Mouse (Mus musculus): ENCODE data around the gene Ripk3. TPM values are rescaled to one million over a fixed set of nuclear protein-coding genes. Genes with fewer than 3 reads are reported as not detected.

The Ripk3 gene
- total RNA-seq (2021) = 1 to 10 TPM; 1.1 to 1.9 TPM

DNA sequence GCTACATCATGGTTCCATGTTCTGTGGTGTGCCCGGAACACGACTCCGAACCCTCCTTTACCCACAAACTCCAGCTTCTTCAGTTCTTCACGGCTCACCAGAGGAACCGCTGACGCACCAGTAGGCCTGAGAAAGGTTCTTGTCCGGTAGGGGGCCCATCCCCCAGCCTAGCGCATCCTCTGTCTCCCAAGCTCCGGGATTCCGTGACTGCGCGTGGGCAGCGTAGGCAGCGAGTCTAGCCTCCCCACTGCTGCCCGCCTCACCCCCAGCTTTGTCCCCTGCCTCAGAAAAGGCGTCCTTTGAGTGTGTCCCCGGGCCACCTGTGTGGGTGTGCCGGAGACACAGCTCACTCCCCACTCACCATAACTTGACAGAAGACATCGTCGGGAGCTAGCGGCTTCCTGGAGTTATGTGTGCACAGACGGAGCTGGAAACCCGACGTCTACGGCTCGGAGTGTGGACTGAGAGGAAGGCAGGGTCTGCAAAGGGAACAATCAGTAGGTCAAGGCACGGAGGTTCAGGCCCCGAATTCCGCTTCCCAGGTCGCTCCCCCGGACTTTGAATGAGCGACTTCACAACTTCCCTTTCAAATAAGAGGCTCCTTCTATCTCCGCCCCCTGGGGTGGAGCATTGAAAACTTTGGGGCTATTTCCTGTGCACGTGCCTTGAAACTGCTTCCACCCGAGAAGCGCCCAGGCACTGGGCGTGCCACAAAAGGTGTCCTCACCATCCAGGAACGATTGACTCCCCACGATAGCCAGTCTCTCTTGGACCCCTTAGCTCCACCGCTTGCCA is at the start of gene Ripk3:
Ripk3 (minus strand) TSS at position 610 of the 795 bp plus-strand sequence.
- DNase-seq = no peak

- no peak for DNase-seq
Observed at GRCm38 (mm10) chr14:55838312-55838711, 49.6 kb upstream of the Ripk3 start.

DNA sequence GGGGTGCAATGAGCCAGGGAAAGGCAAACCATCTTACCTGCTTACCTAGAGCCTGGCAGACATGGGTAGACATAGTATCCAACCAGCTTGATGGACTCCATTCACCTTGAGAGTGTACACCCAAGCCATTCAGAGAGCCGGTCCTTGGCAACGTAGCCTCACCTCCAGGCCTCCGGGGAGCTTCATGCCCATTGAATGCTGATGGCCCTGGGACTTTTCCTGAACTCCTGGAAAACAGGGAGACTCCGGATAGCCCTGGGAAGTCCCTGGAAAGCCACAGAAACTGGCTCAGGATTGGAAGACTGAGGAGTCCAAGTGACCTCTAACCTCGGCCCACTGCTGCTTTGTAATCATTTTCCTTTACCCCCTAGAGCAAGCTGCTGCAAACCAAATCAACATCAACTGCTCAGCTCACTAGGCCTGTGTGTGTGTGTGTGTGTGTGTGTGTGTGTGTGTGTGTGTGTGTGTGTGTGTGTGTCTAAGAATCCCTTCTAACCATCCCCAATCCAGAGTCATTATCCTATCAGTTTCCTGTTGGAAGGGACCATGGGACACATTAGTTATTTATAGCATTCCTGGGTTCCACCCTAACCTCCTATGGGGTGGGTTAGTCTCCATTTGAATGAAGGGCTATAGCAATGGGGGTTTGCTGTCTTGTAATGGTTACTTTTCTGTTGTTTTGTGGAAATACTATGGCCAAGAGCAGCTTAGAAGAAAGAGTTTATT is 46.3 kb upstream of the Ripk3 start:
- DNase-seq = no peak

DNA sequence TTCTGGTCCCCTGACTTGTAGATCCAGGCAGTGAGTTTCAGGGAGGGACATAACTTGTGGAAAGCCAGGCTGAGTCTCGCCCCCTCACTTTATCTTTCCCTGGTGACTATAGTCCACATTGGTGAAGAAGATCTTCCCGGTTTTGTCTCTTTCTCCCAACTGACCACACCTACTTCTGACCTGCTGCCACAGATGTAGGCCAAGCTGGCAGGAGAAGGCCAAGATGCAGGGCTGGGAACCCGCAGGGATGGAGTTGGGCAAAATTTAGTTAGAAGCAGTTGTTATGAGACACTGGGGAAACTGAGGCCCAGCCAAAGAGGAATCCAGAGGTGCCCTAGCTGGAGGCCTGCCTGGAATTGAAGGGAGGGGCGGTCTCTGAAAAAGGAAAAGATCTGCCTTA is 44.5 kb upstream of the Ripk3 start:
- DNase-seq = no peak

- DNase-seq = no peak
Observed at GRCm38 (mm10) chr14:55830331-55830730, 41.7 kb upstream of the Ripk3 start.

DNA sequence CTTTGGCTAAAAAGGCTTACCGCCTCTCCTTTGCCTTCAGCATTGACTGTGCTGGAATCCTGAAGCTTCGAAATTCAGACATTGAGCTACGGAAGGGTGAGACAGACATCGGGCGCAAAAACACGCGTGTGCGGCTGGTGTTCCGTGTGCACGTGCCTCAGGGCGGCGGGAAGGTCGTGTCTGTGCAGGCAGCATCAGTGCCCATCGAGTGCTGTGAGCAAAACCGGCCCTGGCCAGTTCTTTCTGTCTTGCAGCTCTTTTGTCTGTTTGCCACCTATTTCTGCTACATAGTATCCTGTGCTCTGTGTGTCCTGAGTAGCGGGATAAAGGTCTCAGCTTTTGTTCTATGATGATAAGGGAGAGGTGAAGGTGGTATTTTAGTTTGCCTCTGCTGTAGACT is 41.2 kb upstream of the Ripk3 start:
- no peak for DNase-seq

- DNase-seq = no peak
Observed at GRCm38 (mm10) chr14:55828716-55829263, 40.1 kb upstream of the Ripk3 start.

- no peak for DNase-seq
Observed at GRCm38 (mm10) chr14:55826551-55827340, 38.1 kb upstream of the Ripk3 start.

- no peak for DNase-seq
Observed at GRCm38 (mm10) chr14:55826142-55826541, 37.5 kb upstream of the Ripk3 start.

DNA sequence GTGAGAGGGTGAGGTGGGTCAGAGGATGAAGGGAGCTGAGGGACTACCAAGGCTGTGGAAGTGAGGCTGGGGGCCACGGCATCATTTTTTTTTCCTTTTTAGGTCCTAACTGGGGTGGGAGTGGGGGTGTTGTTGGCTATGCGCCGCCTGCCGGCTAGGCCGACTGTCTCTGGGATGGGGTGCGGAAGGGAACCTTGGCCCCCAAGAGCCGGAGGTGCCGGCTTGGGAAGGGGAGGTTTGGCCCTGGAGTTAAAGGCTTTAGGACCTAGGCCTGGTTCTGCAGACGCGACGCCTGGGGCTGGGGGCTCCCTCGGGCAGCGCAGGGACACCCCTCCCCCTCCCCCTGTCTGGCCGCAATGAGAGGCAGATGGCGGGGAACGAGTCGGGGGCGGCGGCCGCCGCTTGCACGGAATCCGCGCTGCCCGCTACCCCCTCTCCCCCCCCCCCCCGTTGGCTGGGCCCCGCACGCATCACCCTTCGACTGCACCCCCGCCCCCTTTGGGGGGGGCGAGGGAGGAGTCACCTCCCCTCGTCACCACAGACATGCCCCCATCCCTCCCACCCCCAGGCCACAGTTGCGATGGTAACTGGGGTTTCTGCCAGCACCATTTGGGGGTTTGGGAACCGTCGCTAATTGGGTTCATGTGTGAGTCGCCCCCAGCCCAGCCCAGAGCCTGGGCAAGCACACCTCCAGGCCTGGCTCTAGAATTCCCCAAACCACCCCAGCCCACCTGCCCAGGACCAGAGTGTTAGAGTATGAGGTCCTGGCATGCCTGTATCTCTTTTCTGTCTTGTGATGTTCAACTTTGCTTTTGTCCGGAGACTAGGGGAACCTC is 36.8 kb upstream of the Ripk3 start:
- no peak for DNase-seq

GRCm38 (mm10) chr14:55824481-55825215 is 36.0 kb upstream of the Ripk3 start:
- DNase-seq = no peak

DNA sequence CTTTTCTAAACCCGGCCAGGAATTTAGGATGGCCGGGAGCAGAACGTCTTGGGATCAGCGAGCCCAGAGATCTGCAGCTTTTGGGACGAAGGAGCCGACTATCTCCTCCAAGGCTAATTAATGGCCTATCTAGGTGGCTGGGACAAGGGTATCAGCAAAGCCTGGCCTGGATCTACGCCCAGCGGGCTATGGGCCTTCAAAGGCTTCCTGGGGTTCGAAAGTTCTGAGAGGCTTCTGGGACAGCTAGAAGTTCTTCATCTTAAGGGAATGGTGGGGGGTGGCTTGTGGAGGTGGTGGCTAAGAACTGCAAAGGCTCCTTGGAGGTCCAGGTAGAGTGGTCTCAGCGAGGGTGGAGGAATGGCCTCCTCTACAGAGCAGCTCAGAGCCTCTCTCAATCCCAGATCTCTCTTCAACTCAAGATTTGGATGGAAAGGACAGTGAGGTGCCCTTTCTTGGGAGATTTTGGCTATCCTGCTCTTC is 35.4 kb upstream of the Ripk3 start:
- no peak for DNase-seq

DNA sequence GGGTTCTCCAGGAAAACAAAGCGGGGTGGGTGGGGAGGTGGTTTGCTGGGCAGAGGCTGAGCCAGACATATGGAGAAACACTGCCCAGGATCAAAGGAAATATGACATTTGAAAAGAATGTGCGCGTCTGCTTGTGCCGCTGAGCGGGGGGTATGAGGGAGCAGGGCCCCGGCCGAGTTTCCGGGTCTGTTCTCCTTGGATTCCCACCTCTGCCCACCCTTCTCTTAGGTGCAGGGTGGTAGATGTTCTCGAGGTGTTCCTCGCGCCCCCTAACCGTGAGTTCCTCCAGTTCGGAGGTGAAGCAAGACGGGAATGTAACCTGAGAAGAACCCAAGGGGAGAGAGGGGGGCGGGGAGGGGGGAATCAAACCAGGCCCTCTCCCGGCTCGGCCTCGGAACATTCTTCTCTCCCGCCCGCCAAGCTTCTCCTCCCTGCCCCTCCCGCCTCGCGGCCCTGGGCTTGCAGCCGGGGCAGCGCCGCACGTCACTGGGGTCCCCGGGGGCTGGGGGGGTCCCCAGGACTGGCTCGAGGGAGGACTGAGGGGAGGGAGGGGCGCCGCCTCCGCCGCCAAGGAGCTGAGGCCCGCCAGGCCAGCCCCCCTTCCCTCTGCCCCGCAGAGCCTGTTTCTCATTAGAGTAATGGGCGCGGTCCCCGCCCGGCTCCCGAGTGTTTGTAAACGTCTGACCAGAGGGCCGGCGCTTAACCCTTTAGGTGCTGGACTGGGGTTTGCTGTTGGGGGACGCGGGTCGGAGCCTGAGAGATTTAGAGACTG is 34.5 kb upstream of the Ripk3 start, which contains the start of gene Nfatc4:
Nfatc4 (plus strand) TSS at position 154 of the 772 bp plus-strand sequence.
- DNase-seq = peak; percentile 16 to 36

- peak; percentile 27 to 50 for DNase-seq
Observed at GRCm38 (mm10) chr14:55822435-55822990, 33.8 kb upstream of the Ripk3 start.

DNA sequence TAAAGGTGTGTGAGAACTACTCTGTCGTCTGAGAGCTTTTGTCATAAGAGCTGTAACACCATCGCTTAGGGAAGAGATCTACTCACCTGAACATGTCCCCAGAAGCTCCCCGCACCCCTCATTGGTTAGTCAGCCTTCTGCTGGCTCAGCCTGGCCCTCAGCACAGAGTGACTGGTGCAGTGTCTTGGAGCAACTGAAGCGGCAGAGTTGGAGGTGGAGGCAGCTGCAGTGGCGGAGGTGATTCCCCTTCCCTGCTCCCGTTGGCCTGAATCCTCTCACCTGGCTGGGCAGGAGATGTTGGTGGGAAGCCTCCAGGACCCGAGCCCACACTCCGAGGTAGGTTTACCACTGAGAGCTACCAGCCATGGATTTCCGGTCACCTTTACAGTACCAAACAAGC is 31.9 kb upstream of the Ripk3 start:
- no peak for DNase-seq

DNA sequence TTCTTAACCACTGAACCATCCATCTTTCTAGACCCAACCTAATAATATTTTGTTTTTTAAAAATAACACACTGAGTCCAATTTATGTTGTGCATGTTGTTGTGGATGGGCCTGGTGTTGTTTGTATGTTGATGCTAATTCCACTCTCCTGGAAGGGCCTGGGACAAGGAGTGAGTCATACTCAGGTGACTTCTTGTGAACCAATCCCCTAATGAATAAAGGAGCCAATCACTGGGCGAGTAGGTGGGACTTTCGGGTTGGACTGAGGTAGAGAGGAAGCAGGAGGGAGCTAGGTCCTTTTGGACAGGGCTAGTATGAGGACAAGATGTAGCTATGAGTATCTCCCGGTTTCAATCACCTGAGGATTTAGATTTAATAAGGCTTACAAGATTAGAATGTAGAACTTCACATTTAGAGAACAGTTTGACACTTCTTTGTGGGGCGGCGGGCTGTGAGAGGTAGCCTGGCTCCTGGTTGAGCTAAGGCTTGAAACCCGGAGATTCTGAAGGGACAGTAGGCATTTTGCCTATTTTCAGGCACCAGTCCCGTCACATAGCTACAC is 31.3 kb upstream of the Ripk3 start:
- DNase-seq = no peak

GRCm38 (mm10) chr14:55815310-55815751 is 26.7 kb upstream of the Ripk3 start:
- DNase-seq = no peak

DNA sequence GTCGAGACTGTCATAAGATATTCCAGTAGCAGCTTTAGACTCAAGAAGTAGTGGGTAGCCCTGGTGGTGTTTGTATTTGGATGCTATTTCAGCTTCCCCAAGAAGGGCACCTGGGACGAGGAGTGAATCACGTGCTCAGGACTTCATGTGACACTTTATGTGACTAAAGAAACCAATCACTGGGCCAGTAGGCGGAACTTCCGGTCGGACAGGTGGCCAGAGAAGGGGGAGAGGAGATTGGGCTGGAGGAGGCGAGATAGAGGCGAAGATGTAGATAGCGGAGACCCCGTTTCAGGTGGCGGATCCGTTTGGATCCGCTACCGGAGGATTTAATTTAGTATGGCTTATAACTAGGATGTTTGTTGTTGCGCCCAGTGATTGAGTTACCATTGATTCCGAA is 26.2 kb upstream of the Ripk3 start:
- DNase-seq = no peak
